Mouse (Mus musculus): ENCODE results near the gene Sumf1. TPM values are rescaled to one million over a fixed set of nuclear protein-coding genes. Genes with fewer than 3 reads are reported as not detected.

Sumf1 gene
- total and polyA plus RNA-seq, 2 experiments from 2014 or later = 14.4 to 22.5 TPM

DNA sequence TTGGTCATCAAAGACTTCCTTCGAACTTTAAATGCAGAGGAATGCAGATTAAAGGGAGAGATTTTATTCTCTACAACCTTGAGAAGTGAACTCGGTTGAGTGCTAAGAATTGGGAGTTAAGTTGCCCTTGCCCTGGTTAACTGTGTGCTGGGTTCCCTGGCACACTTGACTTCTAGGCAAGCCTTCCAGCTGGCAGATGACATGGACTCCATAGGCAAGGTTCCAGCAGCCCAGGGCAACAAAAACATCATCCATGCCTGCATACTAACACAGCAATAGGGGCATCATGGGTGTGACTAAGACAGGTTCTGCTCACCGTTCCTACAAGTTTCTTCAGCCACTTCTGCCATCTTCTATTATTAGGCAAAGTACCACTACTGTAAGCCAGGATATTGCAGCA lies 58.8 kb downstream of the Sumf1 start:
- TF ChIP-seq CTCF (IDR thresholded peaks at IDR 0.05; ENCODE audit: low read depth) = no peak
- Histone ChIP-seq H3K27ac (no peak overlapping the region), H3K4me1 (ENCODE audit: insufficient read depth, low read length) (no peaks in the 10 kb centered on the region), H3K27me3 (ENCODE audit: insufficient read depth, low read length) (no peaks in the 10 kb centered on the region), H3K4me3 (ENCODE audit: low read length) (no peak overlapping the region), H3K4me2 (ENCODE audit: low read depth, low read length) (no peak overlapping the region), H3K9ac (replicated peaks; ENCODE audit: low read length) (no peak overlapping the region), H3K36me3 (ENCODE audit: insufficient read depth, low read length) (no peaks in the 10 kb centered on the region), H3K9me3 (ENCODE audit: low read length) (no peaks in the 10 kb centered on the region)
- 80% methylated on average over 3 of the region's 3 CpGs for WGBS
- no peak for DNase-seq (ENCODE audit: low spot score)
- ATAC-seq = no peak

DNA sequence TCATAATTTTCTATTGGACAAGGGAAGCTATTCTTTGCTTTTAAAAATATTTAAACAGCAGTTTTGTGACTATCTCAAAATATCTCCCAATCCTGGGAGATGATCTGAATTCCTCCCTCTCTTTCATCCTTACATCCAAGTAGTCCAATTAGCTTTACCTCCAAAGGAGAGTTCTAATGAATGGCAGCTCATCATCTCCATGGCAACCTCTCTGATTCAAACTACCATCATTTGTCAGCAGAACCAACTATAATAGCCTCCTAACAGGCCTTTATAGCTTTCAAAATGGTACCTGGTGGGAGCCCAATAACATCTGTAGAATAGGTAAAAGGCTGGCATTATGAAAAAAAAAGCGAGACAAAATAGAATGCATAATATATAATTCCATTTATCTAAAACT lies 59.9 kb downstream of the Sumf1 start:
- Histone ChIP-seq H3K36me3 (ENCODE audit: insufficient read depth, low read length) (no peaks in the 10 kb centered on the region), H3K27me3 (ENCODE audit: insufficient read depth, low read length) (no peaks in the 10 kb centered on the region), H3K4me3 (ENCODE audit: low read length) (no peak overlapping the region), H3K9ac (replicated peaks; ENCODE audit: low read length) (no peak overlapping the region), H3K4me2 (ENCODE audit: low read depth, low read length) (no peak overlapping the region), H3K9me3 (ENCODE audit: low read length) (no peaks in the 10 kb centered on the region), H3K27ac (no peak overlapping the region), H3K4me1 (ENCODE audit: insufficient read depth, low read length) (no peaks in the 10 kb centered on the region)
- 78% methylated on average over 1 of the region's 1 CpGs for WGBS
- no peak for TF ChIP-seq CTCF (IDR thresholded peaks at IDR 0.05; ENCODE audit: low read depth)
- ATAC-seq (no peak), DNase-seq (ENCODE audit: low spot score) (no peak)

DNA sequence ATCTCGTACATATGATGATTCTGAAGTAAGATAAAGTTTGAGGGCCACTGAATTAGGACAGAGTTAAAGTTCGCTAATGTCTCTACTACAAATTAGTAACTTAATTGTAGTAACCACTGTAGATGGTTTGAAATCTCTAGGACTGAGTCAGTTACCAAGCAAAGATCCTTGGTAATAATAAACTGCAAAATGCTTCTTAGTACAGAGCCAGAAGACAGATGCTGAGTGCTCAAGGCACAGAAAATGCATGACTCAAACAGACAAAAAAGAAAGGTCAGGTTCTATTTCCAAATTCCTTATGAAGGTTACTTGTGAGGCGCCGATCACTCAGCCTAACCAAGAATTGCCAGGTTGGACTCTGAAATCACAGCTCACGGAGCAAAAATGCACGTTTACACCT lies 67.5 kb downstream of the Sumf1 start:
- no peak overlapping the region for H3K4me2 ChIP-seq (ENCODE audit: low read depth, low read length)
- ATAC-seq (no peak), DNase-seq (ENCODE audit: low spot score) (no peak)
- no peaks in the 10 kb centered on the region; the same call in 1 of the 2 replicates for H3K36me3 ChIP-seq (ENCODE audit: insufficient read depth, low read length)
- H3K4me1 ChIP-seq (ENCODE audit: insufficient read depth, low read length) = no peaks in the 10 kb centered on the region
- no peak overlapping the region for H3K27ac ChIP-seq
- no peaks in the 10 kb centered on the region for H3K9me3 ChIP-seq (ENCODE audit: low read length)
- WGBS = 93% methylated on average over 6 of the region's 6 CpGs
- no peak overlapping the region for H3K4me3 ChIP-seq (ENCODE audit: low read length)
- no peak overlapping the region for H3K9ac ChIP-seq (replicated peaks; ENCODE audit: low read length)
- no peaks in the 10 kb centered on the region for H3K27me3 ChIP-seq (ENCODE audit: insufficient read depth, low read length)
- no peak for TF ChIP-seq CTCF (IDR thresholded peaks at IDR 0.05; ENCODE audit: low read depth)

DNA sequence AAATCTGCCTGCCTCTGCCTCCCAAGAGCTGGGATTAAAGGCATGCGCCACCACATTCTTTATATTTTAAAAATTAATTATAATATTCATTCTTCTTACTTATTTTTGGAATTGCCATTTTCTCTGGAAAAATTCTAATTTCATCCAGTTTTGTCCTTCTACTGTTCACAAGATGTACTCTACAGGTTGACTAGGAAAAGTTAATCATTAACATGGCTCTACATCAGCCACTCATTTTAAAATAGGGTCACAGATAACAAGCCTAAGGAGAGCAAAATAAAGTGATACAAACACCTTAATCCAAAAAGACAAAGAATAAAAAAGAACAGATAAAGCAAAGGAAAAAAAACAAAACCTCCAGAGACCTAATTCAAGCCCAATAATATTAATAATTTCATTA lies 70.4 kb downstream of the Sumf1 start:
- Histone ChIP-seq H3K4me3 (ENCODE audit: low read length) (no peak overlapping the region), H3K36me3 (ENCODE audit: insufficient read depth, low read length) (no peaks in the 10 kb centered on the region; the same call in 1 of the 2 replicates), H3K4me1 (ENCODE audit: insufficient read depth, low read length) (no peaks in the 10 kb centered on the region), H3K27ac (no peak overlapping the region), H3K9me3 (ENCODE audit: low read length) (no peaks in the 10 kb centered on the region), H3K4me2 (ENCODE audit: low read depth, low read length) (no peak overlapping the region), H3K9ac (replicated peaks; ENCODE audit: low read length) (no peak overlapping the region), H3K27me3 (ENCODE audit: insufficient read depth, low read length) (no peaks in the 10 kb centered on the region)
- 100% methylated on average over 1 of the region's 1 CpGs for WGBS
- DNase-seq (ENCODE audit: low spot score) (no peak), ATAC-seq (no peak)
- TF ChIP-seq CTCF (IDR thresholded peaks at IDR 0.05; ENCODE audit: low read depth) = no peak

DNA sequence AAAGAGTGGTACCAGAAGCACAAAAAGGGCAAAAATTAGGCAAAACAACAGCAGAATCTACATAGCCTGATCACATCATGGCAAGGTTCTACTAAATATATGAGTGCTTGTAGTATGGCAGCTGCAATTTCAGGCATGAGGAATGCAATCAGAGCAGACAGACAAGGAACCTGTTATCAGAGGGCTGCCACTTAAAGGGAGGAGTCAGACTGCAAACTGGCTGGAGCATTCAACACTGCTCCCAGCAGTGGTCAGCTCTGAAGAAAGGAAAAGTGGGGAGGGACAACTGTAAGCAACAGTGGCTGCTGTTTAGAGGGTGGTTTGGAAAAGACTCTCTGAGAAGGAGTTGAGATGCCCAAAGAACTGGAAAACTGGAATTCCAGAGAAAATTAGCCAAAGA lies 73.7 kb downstream of the Sumf1 start:
- no peaks in the 10 kb centered on the region for H3K27me3 ChIP-seq (ENCODE audit: insufficient read depth, low read length)
- TF ChIP-seq CTCF (IDR thresholded peaks at IDR 0.05; ENCODE audit: low read depth) = no peak
- no peak overlapping the region for H3K4me2 ChIP-seq (ENCODE audit: low read depth, low read length)
- no peak for DNase-seq (ENCODE audit: low spot score)
- no peaks in the 10 kb centered on the region; the same call in 1 of the 2 replicates for H3K36me3 ChIP-seq (ENCODE audit: insufficient read depth, low read length)
- H3K9ac ChIP-seq (replicated peaks; ENCODE audit: low read length) = no peak overlapping the region
- no peak for ATAC-seq
- H3K4me1 ChIP-seq (ENCODE audit: insufficient read depth, low read length) = no peaks in the 10 kb centered on the region
- no peak overlapping the region for H3K4me3 ChIP-seq (ENCODE audit: low read length)
- H3K9me3 ChIP-seq (ENCODE audit: low read length) = no peaks in the 10 kb centered on the region
- H3K27ac ChIP-seq = no peak overlapping the region

DNA sequence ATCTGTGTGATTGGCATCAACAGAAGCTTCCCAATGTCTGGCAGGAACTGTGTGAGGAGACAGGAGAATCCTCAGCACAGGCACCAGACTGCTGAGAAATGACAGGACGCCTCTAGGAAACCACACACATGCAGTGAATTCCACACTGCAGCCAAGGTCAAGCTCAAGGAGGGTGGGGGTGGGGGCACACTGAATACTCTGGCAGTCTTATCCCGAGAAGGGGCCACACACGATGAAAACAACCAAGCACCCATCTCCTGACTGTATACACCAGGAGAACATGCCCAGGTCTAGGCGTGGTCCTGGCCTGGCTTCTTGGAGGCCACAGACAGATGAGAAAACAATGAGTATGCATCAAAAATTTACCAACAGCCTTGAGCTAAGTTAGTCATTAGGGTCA lies 75.0 kb downstream of the Sumf1 start:
- H3K4me2 ChIP-seq (ENCODE audit: low read depth, low read length) = no peak overlapping the region
- no peaks in the 10 kb centered on the region for H3K9me3 ChIP-seq (ENCODE audit: low read length)
- H3K27me3 ChIP-seq (ENCODE audit: insufficient read depth, low read length) = no peaks in the 10 kb centered on the region
- H3K9ac ChIP-seq (replicated peaks; ENCODE audit: low read length) = no peak overlapping the region
- no peak overlapping the region for H3K4me3 ChIP-seq (ENCODE audit: low read length)
- no peaks in the 10 kb centered on the region; the same call in 1 of the 2 replicates for H3K36me3 ChIP-seq (ENCODE audit: insufficient read depth, low read length)
- no peak for DNase-seq (ENCODE audit: low spot score)
- 0 out of 2 replicates have a peak, but pooled peaks have one; percentile 32 for ATAC-seq
- no peak overlapping the region for H3K27ac ChIP-seq
- 64% methylated on average over 4 of the region's 4 CpGs for WGBS
- no peak for TF ChIP-seq CTCF (IDR thresholded peaks at IDR 0.05; ENCODE audit: low read depth)
- no peaks in the 10 kb centered on the region for H3K4me1 ChIP-seq (ENCODE audit: insufficient read depth, low read length)

DNA sequence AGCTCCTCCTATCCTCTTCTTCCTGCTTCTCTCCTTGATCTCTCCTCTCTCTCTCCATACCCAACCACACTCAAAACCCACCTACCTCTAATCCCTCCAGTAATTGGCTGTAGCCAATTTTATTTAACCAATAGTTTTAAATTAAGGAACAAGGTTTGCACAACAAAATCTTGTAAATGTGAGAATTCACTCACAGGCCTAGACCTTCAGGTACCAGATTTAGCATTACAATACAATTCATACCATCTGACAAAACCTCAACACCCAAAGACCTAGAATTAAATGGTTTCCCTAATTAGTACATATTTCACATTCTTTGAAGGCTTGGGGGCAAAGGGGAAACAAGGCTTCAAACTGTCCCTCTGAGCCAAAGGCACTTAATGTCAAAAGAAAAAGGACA lies 78.0 kb downstream of the Sumf1 start:
- no peaks in the 10 kb centered on the region for H3K4me1 ChIP-seq (ENCODE audit: insufficient read depth, low read length)
- no peak overlapping the region for H3K4me3 ChIP-seq (ENCODE audit: low read length)
- H3K9ac ChIP-seq (replicated peaks; ENCODE audit: low read length) = no peak overlapping the region
- DNase-seq (ENCODE audit: low spot score) = no peak
- no peaks in the 10 kb centered on the region for H3K9me3 ChIP-seq (ENCODE audit: low read length)
- ATAC-seq = no peak
- no peak overlapping the region for H3K27ac ChIP-seq
- H3K27me3 ChIP-seq (ENCODE audit: insufficient read depth, low read length) = no peaks in the 10 kb centered on the region
- H3K36me3 ChIP-seq (ENCODE audit: insufficient read depth, low read length) = no peaks in the 10 kb centered on the region; the same call in 1 of the 2 replicates
- no peak for TF ChIP-seq CTCF (IDR thresholded peaks at IDR 0.05; ENCODE audit: low read depth)
- H3K4me2 ChIP-seq (ENCODE audit: low read depth, low read length) = no peak overlapping the region
